Mouse (Mus musculus) neural tube, embryonic 14.5 days (tissue): ENCODE data around the gene Gm9964. TPM values are rescaled to one million over a fixed set of nuclear protein-coding genes. Genes with fewer than 3 reads are reported as not detected.

Experiments used
- ATAC-seq: fragments of 200-750 bp; cut with Nextera tagmentation; 2 replicates; pipeline ENCODE4 v1.8.0; 2017; ENCODE audit warnings: low read depth, mild to moderate bottlenecking, moderate TSS enrichment, moderate library complexity
- H3K27ac ChIP-seq: fragments of 300-500 bp; sonication (generic); 2 replicates; pipeline ENCODE4 v1.5.1; 2014; ENCODE audit warnings: low read depth, mild to moderate bottlenecking, control low read depth, low read length, moderate library complexity, mixed read lengths
- H3K27me3 ChIP-seq: fragments of 300-500 bp; sonication (generic); 2 replicates; pipeline ENCODE4 v1.6.1; 2014; ENCODE audit warnings: low read length; ENCODE audit not compliant: control insufficient read depth, insufficient read depth
- H3K36me3 ChIP-seq: fragments of 300-500 bp; sonication (generic); 2 replicates; pipeline ENCODE4 v1.6.1; 2014; ENCODE audit warnings: low read length, mixed read lengths; ENCODE audit not compliant: control insufficient read depth, insufficient read depth
- H3K4me1 ChIP-seq: fragments of 300-500 bp; sonication (generic); 2 replicates; pipeline ENCODE4 v1.6.1; 2014; ENCODE audit warnings: low read length; ENCODE audit not compliant: control insufficient read depth, insufficient read depth
- H3K4me2 ChIP-seq: fragments of 300-500 bp; sonication (generic); 2 replicates; pipeline ENCODE4 v1.6.1; 2014; ENCODE audit warnings: mild to moderate bottlenecking, low read depth, low read length, control low read depth
- H3K4me3 ChIP-seq: fragments of 300-500 bp; sonication (generic); 2 replicates; pipeline ENCODE4 v1.5.1; 2014; ENCODE audit warnings: low read depth, low read length, control low read depth, mixed read lengths
- H3K9ac ChIP-seq: fragments of 300-500 bp; sonication (generic); replicated peaks from 2 replicates; pipeline ENCODE4 v1.6.1; 2014; ENCODE audit warnings: low read depth, mild to moderate bottlenecking, control low read depth, low read length, mixed read lengths
- H3K9me3 ChIP-seq: fragments of 300-500 bp; sonication (generic); 2 replicates; pipeline ENCODE4 v1.6.1; 2016; ENCODE audit warnings: low read length; ENCODE audit not compliant: control insufficient read depth
- WGBS: fragments of 180-500 bp; shearing (Covaris S2); extraction: QIAGEN DNeasy Blood & Tissue Kit; methylation state at CpG from one replicate; pipeline ENCODE4 v1.1.7; 2014; 5-methylcytosine and 5-hydroxymethylcytosine counted together
- polyA plus RNA-seq: library from polyadenylated mRNA; unstranded; fragments of >200 nt; fragmentation: Nextera tagmentation; extraction: Ambion mirVana; gene quantifications from 2 replicates; pipeline ENCODE4 v1.2.1, GENCODE M21; 2014

The Gm9964 gene
- polyA plus RNA-seq, 1 experiment from 2014 or later: 0.29 TPM

DNA sequence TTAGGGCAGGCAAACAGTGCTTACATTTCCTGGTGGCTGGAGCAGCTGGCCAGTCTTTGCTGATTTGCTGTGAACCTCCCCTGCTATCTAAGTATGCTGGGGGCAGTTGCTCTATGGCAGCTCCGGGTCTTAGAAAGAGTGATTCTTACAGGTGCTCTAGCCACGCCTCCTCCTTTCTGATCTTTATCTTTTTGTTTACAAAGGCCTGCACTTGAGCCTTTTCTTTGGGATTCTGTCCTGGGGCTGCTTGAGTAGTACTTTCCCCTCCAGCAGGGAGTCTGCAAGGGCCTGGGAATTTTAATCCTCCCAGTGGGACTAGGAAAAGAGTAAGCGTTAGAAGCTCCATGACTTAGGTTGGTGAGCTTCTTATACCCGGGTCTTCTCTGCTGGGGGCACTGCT is 30.4 kb upstream of the Gm9964 start:
- H3K9ac ChIP-seq: no peak overlapping the region
- no peak overlapping the region for H3K4me2 ChIP-seq
- no peak for ATAC-seq
- WGBS: 44% methylated on average over 4 of the region's 4 CpGs
- no peaks in the 10 kb centered on the region for H3K27me3 ChIP-seq
- H3K9me3 ChIP-seq: no peaks in the 10 kb centered on the region
- no peak overlapping the region for H3K27ac ChIP-seq
- H3K36me3 ChIP-seq: no peaks in the 10 kb centered on the region
- no peak overlapping the region for H3K4me3 ChIP-seq
- H3K4me1 ChIP-seq: no peaks in the 10 kb centered on the region

GRCm38 (mm10) chr11:79325663-79326062 is 29.0 kb upstream of the Gm9964 start:
- ATAC-seq: no peak
- 91% methylated on average over 8 of the region's 8 CpGs for WGBS

GRCm38 (mm10) chr11:79323985-79324685 is 27.4 kb upstream of the Gm9964 start:
- no peak overlapping the region for H3K27ac ChIP-seq
- no peak for ATAC-seq
- H3K4me1 ChIP-seq: no peaks in the 10 kb centered on the region
- 71% methylated on average over 12 of the region's 12 CpGs for WGBS
- no peak overlapping the region for H3K4me3 ChIP-seq
- H3K27me3 ChIP-seq: no peaks in the 10 kb centered on the region
- no peaks in the 10 kb centered on the region for H3K36me3 ChIP-seq
- no peak overlapping the region for H3K4me2 ChIP-seq
- H3K9ac ChIP-seq: no peak overlapping the region
- no peaks in the 10 kb centered on the region for H3K9me3 ChIP-seq

More at GRCm38 (mm10) chr11:79325663-79326062, 29.0 kb upstream of the Gm9964 start:
- Histone ChIP-seq H3K27me3 (no peaks in the 10 kb centered on the region), H3K36me3 (no peaks in the 10 kb centered on the region), H3K9me3 (no peaks in the 10 kb centered on the region), H3K4me1 (no peaks in the 10 kb centered on the region), H3K27ac (no peak overlapping the region), H3K9ac (no peak overlapping the region), H3K4me2 (no peak overlapping the region), H3K4me3 (no peak overlapping the region)

GRCm38 (mm10) chr11:79319807-79320206 is 23.1 kb upstream of the Gm9964 start:
- WGBS: 85% methylated on average over 7 of the region's 7 CpGs
- Histone ChIP-seq H3K27me3 (no peaks in the 10 kb centered on the region), H3K4me3 (no peak overlapping the region), H3K36me3 (no peaks in the 10 kb centered on the region), H3K4me2 (no peak overlapping the region), H3K9ac (no peak overlapping the region), H3K4me1 (no peaks in the 10 kb centered on the region), H3K27ac (no peak overlapping the region), H3K9me3 (no peaks in the 10 kb centered on the region)
- ATAC-seq: no peak

GRCm38 (mm10) chr11:79316807-79317345 is 20.2 kb upstream of the Gm9964 start:
- Histone ChIP-seq H3K4me3 (no peak overlapping the region), H3K27ac (no peak overlapping the region), H3K27me3 (no peaks in the 10 kb centered on the region), H3K4me1 (no peaks in the 10 kb centered on the region), H3K9me3 (no peaks in the 10 kb centered on the region), H3K9ac (no peak overlapping the region), H3K36me3 (no peaks in the 10 kb centered on the region), H3K4me2 (no peak overlapping the region)
- WGBS: 68% methylated on average over 8 of the region's 8 CpGs
- no peak for ATAC-seq

DNA sequence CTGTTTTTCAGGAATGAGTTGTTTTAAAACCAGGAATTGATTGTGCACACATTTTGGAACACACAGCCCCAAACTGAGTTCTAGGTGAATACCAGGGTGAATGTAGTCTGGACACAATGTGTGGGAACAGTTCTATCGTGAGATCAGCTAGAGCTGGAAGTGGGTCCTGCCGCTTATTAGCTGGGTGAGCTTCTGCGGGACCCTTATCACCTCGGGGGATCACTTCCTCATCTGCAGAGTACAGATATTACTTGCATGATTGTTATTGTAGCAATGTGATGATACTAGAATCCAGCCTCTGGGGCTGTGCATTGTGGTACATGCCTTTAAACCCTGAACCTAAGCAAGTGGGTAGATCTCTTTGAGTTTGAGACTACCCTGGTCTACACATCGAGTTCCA is 13.8 kb upstream of the Gm9964 start:
- H3K4me2 ChIP-seq: no peak overlapping the region
- ATAC-seq: no peak
- 91% methylated on average over 5 of the region's 5 CpGs for WGBS
- no peak overlapping the region for H3K4me3 ChIP-seq
- H3K9ac ChIP-seq: no peak overlapping the region
- H3K4me1 ChIP-seq: no peaks in the 10 kb centered on the region; the same call in 1 of the 2 replicates
- no peak overlapping the region for H3K27ac ChIP-seq
- no peaks in the 10 kb centered on the region for H3K9me3 ChIP-seq
- no peaks in the 10 kb centered on the region for H3K27me3 ChIP-seq
- H3K36me3 ChIP-seq: no peaks in the 10 kb centered on the region

GRCm38 (mm10) chr11:79307560-79308200 is 11.0 kb upstream of the Gm9964 start:
- ATAC-seq: no peak
- WGBS: 33% methylated on average over 9 of the region's 9 CpGs
- no peak overlapping the region for H3K9ac ChIP-seq
- no peaks in the 10 kb centered on the region for H3K36me3 ChIP-seq
- H3K4me1 ChIP-seq: no peaks in the 10 kb centered on the region; the same call in 1 of the 2 replicates
- H3K4me2 ChIP-seq: no peak overlapping the region
- H3K27me3 ChIP-seq: no peaks in the 10 kb centered on the region
- no peak overlapping the region for H3K4me3 ChIP-seq
- no peaks in the 10 kb centered on the region for H3K9me3 ChIP-seq
- H3K27ac ChIP-seq: no peak overlapping the region; the same call in 1 of the 2 replicates

GRCm38 (mm10) chr11:79306996-79307395 is 10.3 kb upstream of the Gm9964 start:
- H3K4me3 ChIP-seq: no peak overlapping the region
- WGBS: 5% methylated on average over 10 of the region's 10 CpGs
- ATAC-seq: no peak
- no peaks in the 10 kb centered on the region for H3K9me3 ChIP-seq
- no peaks in the 10 kb centered on the region for H3K27me3 ChIP-seq
- H3K4me2 ChIP-seq: no peak overlapping the region; the same call in 1 of the 2 replicates
- no peaks in the 10 kb centered on the region; the same call in 1 of the 2 replicates for H3K4me1 ChIP-seq
- peak overlapping the region; percentile 50 for H3K27ac ChIP-seq
- no peak overlapping the region for H3K9ac ChIP-seq
- no peaks in the 10 kb centered on the region for H3K36me3 ChIP-seq

GRCm38 (mm10) chr11:79306510-79306909 is 9.8 kb upstream of the Gm9964 start:
- Histone ChIP-seq H3K4me1 (no peaks in the 10 kb centered on the region; the same call in 1 of the 2 replicates), H3K9me3 (no peaks in the 10 kb centered on the region), H3K9ac (no peak overlapping the region), H3K36me3 (no peaks in the 10 kb centered on the region), H3K4me3 (no peak overlapping the region), H3K27me3 (no peaks in the 10 kb centered on the region), H3K4me2 (no peak overlapping the region; the same call in 1 of the 2 replicates), H3K27ac (peak overlapping the region; percentile 50)
- ATAC-seq: no peak
- 8% methylated on average over 7 of the region's 7 CpGs for WGBS
